Mouse (Mus musculus) brain, embryonic 14.5 days (tissue): ENCODE results near the gene Thsd7a. TPM values are rescaled to one million over a fixed set of nuclear protein-coding genes. Genes with fewer than 3 reads are reported as not detected.
A peak's percentile ranks its signal among the peaks of the same experiment; 100 is the strongest.

Source experiments
- DNase-seq: peaks from one replicate; pipeline ENCODE4 v3.0.0-alpha.2; 2011; ENCODE audit warnings: low read depth
- CTCF ChIP-seq: fragments of 200-500 bp; IDR thresholded peaks from 2 replicates; pipeline ENCODE4 v1.5.1; 2012; ENCODE audit warnings: inconsistent platforms, mild to moderate bottlenecking, moderate library complexity, borderline replicate concordance; ENCODE audit not compliant: insufficient read depth, insufficient read length; ENCODE audit errors: extremely low read depth
- POLR2A ChIP-seq: fragments of 200-500 bp; IDR thresholded peaks from 2 replicates; pipeline ENCODE4 v1.6.1; 2012; ENCODE audit warnings: mild to moderate bottlenecking, inconsistent platforms, borderline replicate concordance; ENCODE audit not compliant: poor library complexity, insufficient read depth, insufficient read length, severe bottlenecking; ENCODE audit errors: extremely low read depth
- polyA plus RNA-seq: library from polyadenylated mRNA; depleted of rRNA; stranded (reverse); fragments of >200 nt; gene quantifications from 2 replicates; pipeline ENCODE4 v1.2.3, GENCODE M21; 2012; rRNA removed

Thsd7a gene
- 11.7 and 25.8 TPM in 2 replicates for polyA plus RNA-seq

GRCm38 (mm10) chr6:12748787-12749530 lies at the start of gene Thsd7a:
Gene Thsd7a, minus strand, starts transcription at chr6:12749410.
- peak; percentile 87 for DNase-seq
- TF ChIP-seq POLR2A (no peak; the same call in 1 of the 2 replicates), CTCF (0 out of 2 replicates have a peak, but pooled peaks have one; percentile 0)

GRCm38 (mm10) chr6:12787129-12787528 lies 37.9 kb upstream of the Thsd7a start:
- TF ChIP-seq POLR2A: no peak
- TF ChIP-seq CTCF: no peak
- DNase-seq: no peak

DNA sequence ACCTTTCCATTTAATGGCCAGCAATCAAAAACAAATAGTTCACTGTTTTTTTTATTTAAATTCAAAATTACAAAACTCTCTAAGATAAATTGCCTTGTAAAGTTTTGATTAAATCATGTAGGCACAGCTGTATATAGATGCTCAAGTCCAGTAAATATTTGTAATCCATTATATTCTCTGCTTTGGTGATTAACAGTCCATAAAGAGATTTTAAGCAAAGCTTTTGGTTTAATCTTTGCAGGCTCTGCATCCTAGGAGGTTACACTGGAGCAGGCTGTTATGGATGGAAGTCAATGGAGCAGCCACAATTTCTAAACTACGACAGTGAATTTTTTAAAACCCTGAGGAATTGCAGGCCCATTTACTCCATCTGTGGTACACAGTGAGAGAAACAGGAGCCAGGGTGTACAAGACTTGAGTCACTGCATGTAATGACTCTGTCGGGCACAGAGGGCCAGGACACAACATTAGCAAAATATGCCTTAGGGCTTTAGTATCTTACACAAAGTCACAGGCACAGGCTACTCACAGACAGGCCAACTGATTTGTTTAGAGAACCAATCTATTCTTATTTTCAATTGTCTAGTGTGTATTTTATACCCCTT lies 37.3 kb upstream of the Thsd7a start:
- no peak for TF ChIP-seq POLR2A
- no peak for TF ChIP-seq CTCF
- DNase-seq: peak; percentile 43

GRCm38 (mm10) chr6:12784918-12785618 lies 35.9 kb upstream of the Thsd7a start:
- peak; percentile 84 for DNase-seq
- no peak for TF ChIP-seq CTCF

- TF ChIP-seq POLR2A: no peak
- no peak for TF ChIP-seq CTCF
- no peak for DNase-seq
Observed at GRCm38 (mm10) chr6:12772799-12773198, 23.6 kb upstream of the Thsd7a start.

DNA sequence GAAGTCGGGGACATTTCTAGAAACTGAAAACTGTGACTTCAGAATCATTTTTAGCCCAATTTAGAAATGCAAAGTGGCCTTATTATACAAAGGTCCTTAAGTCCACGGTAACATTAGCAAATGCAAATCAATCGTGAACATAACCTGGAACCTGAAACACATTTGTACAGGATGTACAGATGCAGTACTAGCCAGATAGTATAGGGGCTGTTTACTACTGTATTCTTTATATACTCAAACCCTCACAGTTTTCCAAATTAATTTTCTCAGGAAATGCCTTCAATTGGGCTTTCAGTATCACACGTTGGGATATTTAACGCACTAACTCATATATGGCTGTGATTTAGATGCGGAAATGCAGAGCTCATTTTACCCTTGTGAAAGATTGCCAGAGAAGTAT lies 16.0 kb upstream of the Thsd7a start:
- TF ChIP-seq POLR2A: no peak
- TF ChIP-seq CTCF: no peak
- no peak for DNase-seq

DNA sequence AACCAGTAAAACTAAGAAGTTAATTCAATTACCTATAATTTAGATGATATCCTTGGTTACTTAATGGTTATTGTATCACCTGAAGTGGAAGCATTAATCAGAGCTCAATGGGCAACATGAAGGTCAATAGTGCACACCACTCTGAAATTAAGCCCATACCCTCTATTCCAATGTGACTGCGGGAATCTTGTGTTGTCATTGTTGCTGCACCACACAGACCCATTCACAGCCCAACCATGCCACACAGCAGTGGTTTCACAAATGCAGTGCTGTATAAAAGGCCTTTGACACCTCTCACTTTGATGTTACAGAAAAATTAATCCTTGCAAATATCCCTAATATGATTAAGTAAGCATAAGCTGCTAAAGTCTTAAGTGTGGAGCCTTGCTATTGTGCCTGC lies 15.4 kb upstream of the Thsd7a start:
- TF ChIP-seq POLR2A: no peak
- TF ChIP-seq CTCF: no peak
- peak; percentile 42 for DNase-seq

DNA sequence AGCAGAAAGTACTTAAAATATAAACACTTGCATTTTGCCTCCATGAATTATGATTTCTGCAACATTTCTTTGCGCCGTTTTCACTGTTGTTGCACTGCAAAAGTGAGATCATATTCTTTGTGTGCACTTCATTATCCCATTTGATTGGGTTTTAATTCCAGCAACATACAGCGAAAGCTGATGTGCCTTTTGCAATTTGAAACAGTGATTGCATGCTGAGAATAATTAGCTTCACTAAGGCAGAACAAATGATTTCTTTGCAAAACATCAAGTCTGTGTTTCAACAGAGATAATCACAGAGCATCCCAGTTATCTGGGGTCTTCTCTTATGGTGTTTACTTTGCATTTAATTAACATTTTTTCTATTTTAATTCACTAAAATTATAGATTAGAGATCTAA lies 14.6 kb upstream of the Thsd7a start:
- no peak for DNase-seq
- TF ChIP-seq CTCF (no peak), POLR2A (no peak)

DNA sequence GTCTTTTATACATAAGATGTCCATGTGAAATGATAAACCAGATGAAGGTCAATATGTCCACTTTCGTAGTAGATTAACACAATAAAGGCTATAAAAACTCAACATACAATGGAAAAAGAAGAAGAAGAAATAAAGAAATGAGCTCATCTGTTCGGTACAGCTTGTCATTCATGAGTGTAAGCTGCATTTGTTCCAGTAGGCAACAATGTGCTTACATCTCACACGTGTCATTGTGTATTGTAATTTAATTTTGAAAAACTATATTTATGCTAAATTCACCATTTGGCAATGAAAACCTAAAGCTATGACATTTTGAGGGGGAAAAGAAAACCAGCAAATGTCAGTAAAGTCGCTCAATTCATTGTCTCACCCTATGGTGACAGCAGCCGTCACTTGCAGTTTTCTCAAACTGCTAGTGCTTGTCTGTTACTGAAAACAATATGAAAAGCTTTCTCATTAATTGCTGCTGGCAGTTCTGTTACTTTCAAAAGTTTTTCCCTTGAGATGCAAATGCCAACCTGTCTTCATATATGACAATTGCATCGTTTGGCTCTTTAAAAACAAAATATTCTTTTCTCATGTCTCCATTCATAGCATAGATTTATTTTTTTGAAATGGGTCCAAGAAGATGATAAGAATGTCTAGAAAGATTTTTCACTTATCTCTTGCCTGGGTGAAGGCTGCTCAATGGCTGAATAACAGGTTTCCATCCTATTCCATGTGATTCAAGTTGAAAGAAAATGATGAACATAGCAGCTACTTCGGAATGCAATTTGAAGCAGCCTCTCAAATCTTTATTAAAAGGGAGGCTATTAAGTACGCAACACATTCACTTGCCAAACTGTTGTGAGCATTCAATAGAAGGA lies 10.4 kb upstream of the Thsd7a start:
- DNase-seq: no peak
- TF ChIP-seq POLR2A (no peak), CTCF (no peak)

- TF ChIP-seq CTCF (no peak), POLR2A (no peak)
- DNase-seq: no peak
Observed at GRCm38 (mm10) chr6:12752297-12752696, 3.1 kb upstream of the Thsd7a start.

GRCm38 (mm10) chr6:12750441-12750840 lies 1.2 kb upstream of the Thsd7a start:
- TF ChIP-seq CTCF (no peak), POLR2A (no peak)

GRCm38 (mm10) chr6:12749531-12750210 lies 461 bp upstream of the Thsd7a start:
- TF ChIP-seq CTCF: no peak
- TF ChIP-seq POLR2A: no peak
- DNase-seq: peak; percentile 80

More at GRCm38 (mm10) chr6:12750441-12750840, 1.2 kb upstream of the Thsd7a start:
- peak; percentile 82 for DNase-seq
